Mouse (Mus musculus): ENCODE measurements around the gene Rnf222.

DNA sequence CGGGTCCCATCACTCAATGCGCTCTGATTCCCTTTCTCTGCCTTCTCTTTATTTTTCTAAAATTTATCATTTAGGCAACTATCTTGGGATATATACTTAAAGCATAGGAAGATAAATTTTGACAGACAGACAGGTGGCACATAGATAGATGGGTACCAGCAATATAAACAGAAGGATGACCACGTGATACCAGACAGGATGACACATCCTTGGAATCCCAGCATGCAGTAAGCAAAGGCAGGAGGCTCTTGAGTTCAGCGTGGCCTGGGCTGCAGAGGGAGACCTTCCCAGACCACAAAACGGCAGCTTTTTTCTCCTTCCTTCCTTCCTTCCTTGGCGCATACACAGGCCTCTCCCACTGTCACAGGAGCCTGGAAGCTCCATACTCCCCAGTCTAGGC, 9.5 kb downstream of the Rnf222 start:
- TF ChIP-seq CTCF (IDR thresholded peaks at IDR 0.05; ENCODE audit: control insufficient read depth, insufficient read depth, insufficient replicate concordance, low read depth, low read length) (no peak), POLR2A (IDR thresholded peaks at IDR 0.05; ENCODE audit: control insufficient read depth, low read depth, low read length) (no peak)
